Mouse (Mus musculus) forebrain, postnatal 0 days (tissue): ENCODE results near the gene Slc3a1. TPM values are rescaled to one million over a fixed set of nuclear protein-coding genes. Genes with fewer than 3 reads are reported as not detected.
A peak's percentile ranks its signal among the peaks of the same experiment; 100 is the strongest.

Source experiments
- ATAC-seq: fragments of 200-750 bp; cut with Nextera tagmentation; 2 replicates; pipeline ENCODE4 v1.8.0; 2017; ENCODE audit warnings: mild to moderate bottlenecking, moderate library complexity
- DNase-seq: peaks from one replicate; pipeline ENCODE4 v3.0.0-alpha.2; 2015
- H3K27ac ChIP-seq: fragments of 300-500 bp; sonication (generic); 2 replicates; pipeline ENCODE4 v1.5.1; 2014; ENCODE audit warnings: low read depth, mild to moderate bottlenecking, antibody characterized with exemption, low read length, moderate library complexity, mixed read lengths
- H3K27me3 ChIP-seq: fragments of 300-500 bp; sonication (generic); 2 replicates; pipeline ENCODE4 v1.6.1; 2014; ENCODE audit warnings: mild to moderate bottlenecking, low read length, mixed read lengths; ENCODE audit not compliant: insufficient read depth
- H3K36me3 ChIP-seq: fragments of 300-500 bp; sonication (generic); 2 replicates; pipeline ENCODE4 v1.6.1; 2014; ENCODE audit warnings: mild to moderate bottlenecking, moderate library complexity; ENCODE audit not compliant: insufficient read depth
- H3K4me1 ChIP-seq: fragments of 300-500 bp; sonication (generic); 2 replicates; pipeline ENCODE4 v1.6.1; 2014; ENCODE audit warnings: antibody characterized with exemption; ENCODE audit not compliant: insufficient read depth
- H3K4me2 ChIP-seq: fragments of 300-500 bp; sonication (generic); 2 replicates; pipeline ENCODE4 v1.6.1; 2014; ENCODE audit warnings: low read depth, mild to moderate bottlenecking, moderate library complexity
- H3K4me3 ChIP-seq: fragments of 300-500 bp; sonication (generic); 2 replicates; pipeline ENCODE4 v1.5.1; 2014; ENCODE audit warnings: low read depth, low read length, mixed read lengths
- H3K9ac ChIP-seq: fragments of 300-500 bp; sonication (generic); 2 replicates; pipeline ENCODE4 v1.6.1; 2014; ENCODE audit warnings: mild to moderate bottlenecking
- H3K9me3 ChIP-seq: fragments of 300-500 bp; sonication (generic); 2 replicates; pipeline ENCODE4 v1.6.1; 2016; ENCODE audit warnings: low read length
- CTCF ChIP-seq: sonication (generic); IDR thresholded peaks from 2 replicates; pipeline ENCODE4 v1.5.1; 2016; ENCODE audit warnings: antibody characterized with exemption, control low read depth, low read depth
- WGBS: fragments of 180-500 bp; shearing (Covaris S2); extraction: QIAGEN DNeasy Blood & Tissue Kit; methylation state at CpG from one replicate; pipeline ENCODE4 v1.1.7; 2014; 5-methylcytosine and 5-hydroxymethylcytosine counted together
- polyA plus RNA-seq: library from polyadenylated mRNA; unstranded; fragments of >200 nt; fragmentation: Nextera tagmentation; extraction: Ambion mirVana; gene quantifications from 2 replicates; pipeline ENCODE4 v1.2.1, GENCODE M21; 2015
- total RNA-seq: library from RNA; depleted of rRNA; stranded (reverse); fragments of >200 nt; gene quantifications from 2 replicates; pipeline ENCODE4 v1.2.3, GENCODE M21; 2014; rRNA removed

Slc3a1 gene
- total and polyA plus RNA-seq, 2 experiments from 2014 or later: 0.08 to 0.19 TPM

- DNase-seq (no peak), ATAC-seq (no peak)
- H3K9me3 ChIP-seq: no peaks in the 10 kb centered on the region
- H3K4me3 ChIP-seq: no peak overlapping the region
- no peaks in the 10 kb centered on the region for H3K4me1 ChIP-seq
- no peak overlapping the region for H3K27ac ChIP-seq
- peak; percentile 58 for TF ChIP-seq CTCF
- 79% methylated on average over 8 of the region's 8 CpGs for WGBS
- H3K9ac ChIP-seq: no peak overlapping the region
- no peaks in the 10 kb centered on the region for H3K27me3 ChIP-seq
- H3K36me3 ChIP-seq: no peaks in the 10 kb centered on the region
- no peak overlapping the region for H3K4me2 ChIP-seq
Measured at GRCm38 (mm10) chr17:85113441-85113840, 85.3 kb downstream of the Slc3a1 start.

Other genes with a start within 250 kb of the Slc3a1 start
- gene Lrpprc, start 237.6 kb upstream of the Slc3a1 start, total RNA-seq: 66.9 and 76.7 TPM in 2 replicates
- gene Lrpprc, start 237.6 kb upstream of the Slc3a1 start, polyA plus RNA-seq: 25.7 and 36.7 TPM in 2 replicates
- gene Ppm1b, start 71.6 kb upstream of the Slc3a1 start, total RNA-seq: 49.1 and 68.8 TPM in 2 replicates
- gene Ppm1b, start 71.6 kb upstream of the Slc3a1 start, polyA plus RNA-seq: 49.5 and 62.9 TPM in 2 replicates
- gene Prepl, start 61.9 kb downstream of the Slc3a1 start, total RNA-seq: 70.4 and 107 TPM in 2 replicates
- gene Prepl, start 61.9 kb downstream of the Slc3a1 start, polyA plus RNA-seq: 89.4 and 105 TPM in 2 replicates
- gene Camkmt, start 62.2 kb downstream of the Slc3a1 start, total RNA-seq: 11.6 and 14.3 TPM in 2 replicates
- 13.7 and 16.4 TPM in 2 replicates for gene Camkmt, start 62.2 kb downstream of the Slc3a1 start, polyA plus RNA-seq